Mouse (Mus musculus) adrenal gland, postnatal 25 days (tissue): ENCODE data around the gene Sipa1l2. TPM values are rescaled to one million over a fixed set of nuclear protein-coding genes. Genes with fewer than 3 reads are reported as not detected.

Experiments used
- DNase-seq: peaks from one replicate; pipeline ENCODE4 v3.0.0; 2021; ENCODE audit warnings: mixed read lengths
- long read RNA-seq: library from polyadenylated mRNA; stranded (forward); transcript quantifications from one replicate; pipeline ENCODE4 v2.0.0, GENCODE M21; 2021
- total RNA-seq: library from RNA; stranded (reverse); gene quantifications from 2 replicates; pipeline ENCODE4 v1.2.3, GENCODE M21; 2021

The Sipa1l2 gene
- 54.5 and 79.1 TPM in 2 replicates for total RNA-seq
- long read RNA-seq, full-length matches to known transcripts, result 5 of 27 reads
- long read RNA-seq, partial matches to known transcripts, result 18 of 27 reads
- long read RNA-seq, other reads (novel, unspliced or antisense), result 4 of 27 reads

GRCm38 (mm10) chr8:125569533-125570365 lies at the start of gene Sipa1l2:
Sipa1l2 (minus strand) TSS chr8:125569808.
- peak; percentile 100 for DNase-seq

- DNase-seq, result peak; percentile 86
These were observed 49.1 kb upstream of the Sipa1l2 start for GRCm38 (mm10) chr8:125618543-125619335.

- no peak for DNase-seq
These were observed 47.3 kb upstream of the Sipa1l2 start for GRCm38 (mm10) chr8:125616935-125617334.

GRCm38 (mm10) chr8:125616039-125616438 lies 46.4 kb upstream of the Sipa1l2 start:
- no peak for DNase-seq

- DNase-seq, result no peak
These were observed 43.9 kb upstream of the Sipa1l2 start for GRCm38 (mm10) chr8:125613552-125613951.

DNA sequence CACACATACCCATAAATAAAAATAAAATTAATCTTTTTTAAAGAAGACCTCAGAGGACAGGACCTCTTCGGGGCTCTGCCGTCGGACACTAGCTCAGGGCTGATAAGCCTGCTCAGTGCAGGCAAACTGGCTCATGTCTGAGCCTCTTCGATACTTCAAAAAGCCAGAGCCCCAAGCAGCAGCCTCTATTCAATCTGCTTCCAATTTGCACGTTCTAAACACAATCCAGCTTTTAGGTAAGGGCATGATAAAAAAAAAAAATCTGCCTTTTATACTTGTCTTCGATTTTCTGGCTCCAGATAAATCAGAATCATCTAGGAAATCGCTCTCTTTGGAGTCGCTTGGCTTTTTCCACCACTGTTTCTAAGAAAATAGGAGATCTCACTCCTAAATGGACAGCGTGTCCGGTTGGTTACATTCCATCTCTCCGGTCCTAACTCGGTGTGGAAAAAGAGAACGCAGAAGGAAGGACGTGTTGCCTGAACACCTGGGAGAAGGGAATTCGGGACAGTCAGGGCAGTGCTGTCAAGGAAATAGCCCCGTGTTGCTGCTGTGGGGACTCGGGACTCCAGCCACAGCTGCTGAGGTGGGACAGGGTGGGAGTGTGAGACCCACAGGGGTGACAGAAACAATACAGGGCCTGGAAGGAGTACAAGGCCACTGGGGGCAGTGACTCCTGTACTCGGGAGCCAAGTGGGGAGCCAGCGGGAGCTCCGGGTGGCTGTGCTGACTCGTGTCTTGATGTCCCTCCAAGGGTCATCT lies 42.4 kb upstream of the Sipa1l2 start:
- DNase-seq, result no peak

DNA sequence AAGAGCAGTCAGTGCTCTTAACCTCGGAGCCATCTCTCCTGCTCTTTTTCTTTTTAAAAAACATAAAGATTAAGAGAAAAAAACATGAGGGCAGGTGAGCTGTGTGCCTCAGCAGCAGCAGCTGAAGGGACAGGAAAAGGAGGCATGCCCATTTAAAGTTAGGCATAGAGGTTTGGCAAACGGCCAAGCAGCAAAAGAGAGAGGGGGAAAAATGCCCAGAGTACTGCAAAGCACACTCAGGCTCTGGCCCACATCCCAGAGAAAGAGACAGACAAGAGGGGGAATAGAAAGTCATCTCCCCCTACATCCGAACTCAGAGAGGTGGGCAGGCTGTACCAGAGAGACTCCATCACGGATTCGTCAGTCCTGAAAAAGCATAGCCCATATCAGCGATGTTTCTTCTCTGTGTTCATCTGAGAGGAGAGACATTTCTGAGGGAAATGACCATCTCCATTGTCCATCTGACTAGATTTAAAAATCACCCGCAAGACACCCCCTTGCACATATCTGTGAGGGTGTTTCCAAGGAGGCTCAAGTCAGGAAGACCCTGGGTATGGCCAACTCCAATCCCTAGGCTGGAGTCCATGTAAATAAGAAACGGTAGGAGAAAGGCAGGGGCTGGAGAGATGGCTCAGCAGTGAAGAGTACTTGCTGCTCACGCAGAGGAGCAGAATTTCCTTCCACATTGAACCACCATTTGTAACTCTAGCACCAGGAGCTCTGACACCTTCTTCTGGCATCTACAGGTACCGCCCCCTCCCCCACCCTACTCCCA lies 41.6 kb upstream of the Sipa1l2 start:
- no peak for DNase-seq

DNA sequence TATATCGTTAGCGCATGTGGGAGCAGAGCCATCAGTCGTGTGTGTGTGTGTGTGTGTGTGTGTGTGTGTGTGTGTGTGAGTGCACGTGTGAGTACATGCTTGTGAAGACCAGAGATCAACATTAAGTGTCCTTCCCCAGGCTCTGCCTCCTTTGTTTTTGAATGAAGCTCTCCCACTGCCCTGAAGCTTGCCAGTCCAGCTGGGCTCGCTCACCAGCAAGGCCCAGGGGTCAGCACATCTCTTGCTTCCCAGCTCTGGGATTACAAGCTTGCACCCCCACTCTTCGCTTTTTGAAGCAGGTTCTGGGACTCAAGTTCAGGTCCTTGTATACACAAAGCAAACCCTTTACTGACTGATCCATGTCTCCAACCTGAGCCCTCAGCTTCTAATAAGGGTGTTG lies 40.1 kb upstream of the Sipa1l2 start:
- DNase-seq, result no peak

DNA sequence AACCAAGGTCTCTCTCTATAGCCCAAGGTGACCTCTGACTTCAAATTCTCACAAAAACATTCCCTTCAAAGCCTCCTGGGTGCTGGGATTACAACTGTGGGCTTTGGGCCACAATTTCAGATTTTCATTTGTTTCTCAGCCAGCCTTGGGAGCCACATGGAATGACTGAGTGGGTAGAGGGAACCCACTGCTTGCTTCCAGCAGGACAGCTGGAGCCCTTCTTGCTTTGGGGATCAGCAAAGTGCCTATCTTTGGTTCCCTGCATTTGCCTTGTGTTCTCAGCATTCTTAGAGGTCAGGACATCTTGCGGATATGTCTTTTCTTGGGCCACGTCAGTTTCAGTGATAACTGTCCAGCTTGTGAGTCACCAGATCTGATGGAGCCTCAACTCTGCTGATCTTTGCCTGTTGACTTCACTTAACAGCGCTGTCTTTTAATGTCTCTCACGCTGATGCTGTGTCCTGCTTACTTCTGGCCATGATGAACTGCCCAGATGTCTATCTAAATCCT lies 38.2 kb upstream of the Sipa1l2 start:
- DNase-seq, result no peak

DNA sequence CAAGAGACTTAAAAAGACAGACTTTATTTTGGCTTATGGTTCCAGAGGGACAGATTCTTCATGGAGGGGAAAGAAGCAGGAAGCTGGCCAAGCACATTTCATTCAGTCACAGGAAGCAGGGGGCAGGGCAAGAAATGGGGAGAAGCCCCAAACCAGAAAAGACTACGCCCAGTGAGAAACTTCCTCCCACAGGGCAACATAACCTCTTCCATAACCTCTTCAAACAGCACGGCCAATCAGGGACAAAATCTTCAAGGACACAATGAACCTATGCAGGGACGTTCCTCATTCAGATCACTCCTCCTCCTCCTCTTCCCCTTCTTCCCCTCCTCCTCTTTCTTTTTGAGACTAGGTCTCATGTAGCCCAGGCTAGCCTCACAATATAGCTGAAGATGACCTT lies 37.3 kb upstream of the Sipa1l2 start:
- no peak for DNase-seq

GRCm38 (mm10) chr8:125604817-125605512 lies 35.4 kb upstream of the Sipa1l2 start:
- no peak for DNase-seq

DNA sequence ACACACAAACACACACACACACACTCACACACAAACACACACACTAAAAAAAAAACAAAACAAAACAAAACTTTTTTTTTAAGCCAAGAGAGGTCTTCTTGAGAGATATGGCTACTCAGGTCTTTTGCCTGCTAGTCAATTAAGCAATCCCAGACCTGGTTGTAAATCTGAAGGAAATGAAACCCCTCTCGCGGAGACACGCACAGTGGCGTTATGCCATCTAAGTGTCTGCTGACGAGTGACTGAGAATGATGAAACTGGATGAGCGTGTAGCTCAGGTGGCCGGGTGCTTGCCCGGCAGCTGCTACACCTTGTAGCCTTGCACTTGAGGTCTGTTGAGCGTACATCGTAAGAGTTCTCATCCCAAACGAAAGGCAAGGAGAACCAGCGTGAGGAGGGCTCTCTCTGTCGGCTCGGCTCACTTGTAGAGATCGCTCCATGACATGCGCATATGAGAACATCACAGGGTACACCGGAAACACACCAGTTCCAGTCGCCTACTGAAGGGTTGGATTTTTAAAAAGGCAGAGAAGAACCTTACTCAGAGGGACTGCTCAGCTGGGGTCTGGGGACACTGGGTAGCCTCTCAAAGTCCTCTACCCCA lies 34.7 kb upstream of the Sipa1l2 start:
- DNase-seq, result no peak

DNA sequence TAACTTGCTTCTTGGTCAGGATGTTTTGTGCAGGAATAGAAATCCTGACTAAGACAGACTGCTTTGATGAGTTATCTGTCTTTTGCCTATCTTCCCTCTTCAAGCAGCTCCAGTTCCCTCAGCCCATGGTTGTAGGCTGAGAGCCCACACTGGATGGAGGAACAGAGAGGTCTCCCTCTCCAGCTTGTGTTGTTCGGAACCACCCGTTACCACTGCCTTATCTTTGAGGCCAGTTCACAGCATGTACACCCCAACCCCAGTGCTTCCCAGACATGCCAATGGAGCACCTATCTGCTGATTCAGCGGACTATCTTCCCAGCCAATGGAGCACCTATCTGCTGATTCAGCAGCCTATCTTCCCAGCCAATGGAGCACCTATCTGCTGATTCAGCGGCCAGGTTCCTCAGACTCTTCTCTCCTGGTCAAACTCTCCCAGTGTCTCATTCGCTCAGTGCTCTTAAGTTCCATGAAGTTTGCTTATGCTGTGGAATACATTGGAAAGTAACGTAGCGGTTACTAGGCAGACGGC lies 33.8 kb upstream of the Sipa1l2 start:
- no peak for DNase-seq

- DNase-seq, result no peak
These were observed 30.6 kb upstream of the Sipa1l2 start for GRCm38 (mm10) chr8:125600033-125600686.

GRCm38 (mm10) chr8:125595571-125596508 lies 26.2 kb upstream of the Sipa1l2 start:
- DNase-seq, result peak; percentile 83

DNA sequence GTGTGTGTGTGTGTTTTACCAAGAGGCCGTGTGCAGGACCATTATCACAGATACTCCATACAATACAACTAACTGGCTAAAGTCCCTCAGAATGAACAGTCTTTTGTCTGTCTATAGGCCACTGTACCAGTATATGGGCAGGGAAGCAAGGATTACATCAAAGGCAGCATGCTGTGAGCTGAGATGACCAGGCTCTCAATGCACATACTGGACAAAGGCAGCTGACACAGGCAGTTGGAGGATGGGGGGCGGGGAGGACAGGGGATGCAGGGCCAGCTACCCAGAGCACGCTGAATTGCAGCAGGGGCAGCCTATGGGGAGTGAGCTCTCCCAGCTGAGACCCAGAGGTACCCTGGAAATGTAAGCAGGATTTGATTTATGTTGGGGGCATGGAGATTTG lies 20.8 kb upstream of the Sipa1l2 start:
- no peak for DNase-seq

GRCm38 (mm10) chr8:125586587-125586986 lies 17.0 kb upstream of the Sipa1l2 start:
- DNase-seq, result no peak

DNA sequence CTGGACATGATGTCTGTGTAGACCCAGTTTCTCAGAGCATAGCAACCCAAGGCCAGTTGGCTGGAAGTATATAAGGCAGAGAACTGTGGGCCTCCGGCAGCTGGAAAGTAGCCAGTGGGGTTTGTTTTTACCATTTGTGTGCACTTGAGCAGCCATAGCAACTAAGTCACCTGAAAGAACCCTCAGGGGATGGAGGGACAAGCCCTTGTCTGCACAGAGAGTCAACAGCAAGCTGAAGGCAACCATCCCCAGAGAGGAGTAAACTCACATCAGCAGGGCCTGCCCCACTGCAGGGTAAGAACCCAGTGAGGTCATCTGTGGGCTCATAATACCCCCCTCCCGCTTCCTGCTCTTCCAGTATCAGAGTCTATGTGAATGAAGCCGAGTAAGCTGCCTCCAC lies 14.7 kb upstream of the Sipa1l2 start:
- no peak for DNase-seq
